Mouse (Mus musculus): ENCODE results near the gene Cuedc1.

The Cuedc1 gene

DNA sequence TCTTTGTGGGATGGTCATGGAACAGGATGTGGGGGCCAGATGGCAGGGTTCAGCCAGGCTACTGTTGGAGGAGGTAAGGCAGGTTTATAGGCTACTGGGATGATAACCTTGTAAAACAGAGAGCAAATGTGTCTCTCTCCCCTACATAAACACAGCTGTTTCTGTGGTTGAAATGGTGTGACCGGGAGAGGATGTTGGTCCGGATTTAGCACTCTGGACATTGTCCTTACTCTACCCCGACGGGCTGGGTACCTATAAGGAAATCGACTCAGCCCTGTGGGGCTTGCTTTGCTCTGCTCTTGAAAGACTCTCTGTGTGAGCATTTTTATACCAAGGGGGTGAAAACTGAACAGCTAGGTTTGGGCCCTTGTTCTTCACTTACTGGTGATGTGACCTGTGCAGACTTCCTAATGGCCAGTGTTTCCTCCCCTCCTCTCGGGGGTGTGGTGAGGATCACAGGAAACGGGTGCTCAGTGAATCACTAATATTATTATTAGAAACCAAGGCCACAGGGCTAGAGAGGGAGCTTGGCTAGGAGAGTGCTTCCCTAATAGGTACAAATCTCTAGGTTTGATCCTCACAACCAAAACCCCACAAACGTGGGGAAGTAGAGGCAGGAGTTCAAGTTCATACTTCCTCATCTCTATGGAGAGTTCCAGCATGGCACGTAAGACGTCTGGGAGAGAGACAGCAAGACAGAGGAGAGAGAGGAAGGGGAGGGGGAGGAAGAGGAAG is 19.7 kb downstream of the Cuedc1 start:
- Histone ChIP-seq H3K27me3 (ENCODE audit: insufficient read depth, low read length) (peaks cover 12% of the 10 kb centered on the region), H3K9me3 (ENCODE audit: low read length) (no peaks in the 10 kb centered on the region), H3K4me3 (replicated peaks; ENCODE audit: low read length) (no peak overlapping the region), H3K4me1 (replicated peaks; ENCODE audit: low read depth, low read length) (peaks cover 56% of the 10 kb centered on the region), H3K36me3 (ENCODE audit: insufficient read depth, low read length) (no peaks in the 10 kb centered on the region)
- TF ChIP-seq CTCF (conservative IDR thresholded peaks at IDR 0.05; ENCODE audit: low read length) = no peak
- no peak for TF ChIP-seq NANOG (IDR thresholded peaks at IDR 0.05; ENCODE audit: borderline replicate concordance, low read length)
- TF ChIP-seq POU5F1 (IDR thresholded peaks at IDR 0.05; ENCODE audit: borderline replicate concordance, low read length) = no peak

DNA sequence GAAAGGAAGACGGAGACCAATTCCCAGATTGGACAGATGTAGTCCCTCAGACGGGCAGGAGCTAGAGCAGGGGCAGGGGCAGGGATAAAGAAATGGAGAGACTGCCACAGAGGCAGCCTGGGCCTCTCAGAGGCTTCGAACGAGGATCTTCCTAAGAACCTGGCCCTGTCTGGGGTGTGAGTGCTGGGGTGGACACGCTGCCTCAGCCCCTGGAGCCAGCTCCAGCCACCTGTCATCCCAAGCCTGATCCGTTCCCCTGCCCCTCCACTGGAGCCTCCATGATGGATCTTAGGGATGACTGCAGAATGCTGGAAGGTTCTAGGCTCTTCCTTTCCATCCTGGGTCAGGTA is 20.2 kb downstream of the Cuedc1 start:
- Histone ChIP-seq H3K4me3 (replicated peaks; ENCODE audit: low read length) (no peak overlapping the region), H3K9me3 (ENCODE audit: low read length) (no peaks in the 10 kb centered on the region), H3K36me3 (ENCODE audit: insufficient read depth, low read length) (no peaks in the 10 kb centered on the region), H3K27me3 (ENCODE audit: insufficient read depth, low read length) (peaks cover 9% of the 10 kb centered on the region; the same call in 1 of the 2 replicates), H3K4me1 (replicated peaks; ENCODE audit: low read depth, low read length) (peaks cover 62% of the 10 kb centered on the region)
- TF ChIP-seq NANOG (IDR thresholded peaks at IDR 0.05; ENCODE audit: borderline replicate concordance, low read length) = no peak
- no peak for TF ChIP-seq CTCF (conservative IDR thresholded peaks at IDR 0.05; ENCODE audit: low read length)
- no peak for TF ChIP-seq POU5F1 (IDR thresholded peaks at IDR 0.05; ENCODE audit: borderline replicate concordance, low read length)

DNA sequence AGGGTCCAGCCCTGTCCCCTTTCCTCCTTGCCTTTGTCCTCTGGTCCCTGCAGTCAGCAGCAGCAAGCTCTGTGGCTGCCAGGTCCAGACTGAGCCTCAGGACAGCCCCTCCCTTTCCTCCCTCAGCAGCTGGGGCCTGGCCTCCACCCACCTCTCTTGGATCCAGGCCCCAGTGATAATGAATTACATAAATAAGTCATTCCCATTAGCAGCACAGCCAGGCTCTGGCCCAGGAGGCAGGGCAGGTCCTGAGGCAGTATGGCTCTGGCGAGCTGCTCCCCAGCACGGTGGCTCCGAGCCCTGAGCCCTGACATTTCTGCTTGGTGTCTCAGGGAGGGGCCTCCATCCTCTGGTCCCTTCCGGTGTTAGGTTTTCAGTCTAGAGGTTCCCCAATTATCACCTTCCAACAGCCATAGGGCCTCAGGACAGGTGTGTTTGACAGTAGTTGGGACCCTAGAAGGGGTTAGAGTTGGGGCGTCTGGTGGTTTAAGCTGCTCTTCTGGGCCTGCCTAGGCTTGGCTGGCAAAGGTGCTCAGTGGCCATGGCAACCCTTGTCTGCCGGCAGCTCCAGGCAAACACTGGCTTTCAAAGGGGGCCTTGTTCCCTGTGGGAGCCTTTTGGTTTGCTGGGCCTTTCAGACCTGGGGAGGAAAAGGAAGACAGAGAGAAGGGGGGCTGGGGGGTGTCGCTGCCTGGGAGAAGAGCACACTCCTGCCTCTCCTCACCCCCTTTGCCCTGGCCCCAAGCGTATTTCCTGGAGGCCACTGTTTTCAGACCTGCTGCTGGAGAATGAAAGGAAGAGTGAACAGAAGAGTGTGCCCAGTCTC is 21.2 kb downstream of the Cuedc1 start:
- Histone ChIP-seq H3K4me1 (replicated peaks; ENCODE audit: low read depth, low read length) (peaks cover 66% of the 10 kb centered on the region), H3K36me3 (ENCODE audit: insufficient read depth, low read length) (no peaks in the 10 kb centered on the region), H3K27me3 (ENCODE audit: insufficient read depth, low read length) (peaks cover 5% of the 10 kb centered on the region; the same call in 1 of the 2 replicates), H3K9me3 (ENCODE audit: low read length) (no peaks in the 10 kb centered on the region), H3K4me3 (replicated peaks; ENCODE audit: low read length) (peak overlapping the region; percentile 41; the same call in 1 of the 2 replicates)
- no peak for TF ChIP-seq CTCF (conservative IDR thresholded peaks at IDR 0.05; ENCODE audit: low read length)
- no peak for TF ChIP-seq POU5F1 (IDR thresholded peaks at IDR 0.05; ENCODE audit: borderline replicate concordance, low read length)
- no peak for TF ChIP-seq NANOG (IDR thresholded peaks at IDR 0.05; ENCODE audit: borderline replicate concordance, low read length)

DNA sequence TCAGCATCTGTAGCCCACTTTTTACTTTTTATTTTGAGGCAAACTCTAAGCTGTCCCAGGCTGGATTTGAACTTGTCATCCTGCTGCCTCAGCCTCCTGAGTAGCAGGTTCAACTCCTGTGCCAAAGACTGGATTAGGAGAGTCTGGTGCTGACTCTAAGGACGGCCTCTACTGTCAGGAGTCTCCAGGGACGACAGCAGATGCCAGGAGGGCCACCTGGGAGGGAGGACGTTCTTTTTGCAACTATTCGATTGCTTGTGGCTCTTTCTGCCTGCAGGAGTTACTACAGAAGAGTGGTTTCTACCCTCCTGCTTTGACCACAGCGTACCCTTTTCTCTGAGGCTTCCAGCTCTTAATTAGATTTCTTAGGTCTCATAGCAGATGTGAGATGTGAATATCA is 24.7 kb downstream of the Cuedc1 start:
- Histone ChIP-seq H3K36me3 (ENCODE audit: insufficient read depth, low read length) (no peaks in the 10 kb centered on the region), H3K4me1 (replicated peaks; ENCODE audit: low read depth, low read length) (peaks cover 82% of the 10 kb centered on the region), H3K4me3 (replicated peaks; ENCODE audit: low read length) (no peak overlapping the region), H3K27me3 (ENCODE audit: insufficient read depth, low read length) (no peaks in the 10 kb centered on the region), H3K9me3 (ENCODE audit: low read length) (no peaks in the 10 kb centered on the region)
- no peak for TF ChIP-seq CTCF (conservative IDR thresholded peaks at IDR 0.05; ENCODE audit: low read length)

DNA sequence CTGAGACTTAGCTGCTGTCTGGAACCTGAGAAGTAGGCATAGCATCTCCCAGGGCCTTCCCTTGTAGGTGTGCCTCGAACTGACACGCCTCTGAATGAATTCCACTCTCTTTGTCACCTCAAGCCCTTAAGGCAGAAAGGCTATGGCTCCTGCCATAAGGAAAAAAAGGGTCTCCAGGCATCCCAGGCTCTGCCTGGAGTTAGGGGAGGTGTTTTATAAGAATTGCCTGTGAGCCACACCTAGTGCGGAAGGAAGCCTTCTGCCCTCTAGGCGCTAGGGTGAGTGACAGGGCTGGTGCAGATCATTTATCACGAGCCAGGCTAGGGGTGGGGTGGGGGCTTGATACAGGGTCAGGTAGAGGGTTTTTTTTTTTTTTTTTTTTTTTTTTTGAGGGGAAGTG is 25.2 kb downstream of the Cuedc1 start:
- H3K4me1 ChIP-seq (replicated peaks; ENCODE audit: low read depth, low read length) = peaks cover 82% of the 10 kb centered on the region
- H3K4me3 ChIP-seq (replicated peaks; ENCODE audit: low read length) = no peak overlapping the region
- no peaks in the 10 kb centered on the region for H3K9me3 ChIP-seq (ENCODE audit: low read length)
- H3K36me3 ChIP-seq (ENCODE audit: insufficient read depth, low read length) = no peaks in the 10 kb centered on the region
- TF ChIP-seq POU5F1 (IDR thresholded peaks at IDR 0.05; ENCODE audit: borderline replicate concordance, low read length) = no peak
- no peak for TF ChIP-seq CTCF (conservative IDR thresholded peaks at IDR 0.05; ENCODE audit: low read length)
- no peak for TF ChIP-seq NANOG (IDR thresholded peaks at IDR 0.05; ENCODE audit: borderline replicate concordance, low read length)
- H3K27me3 ChIP-seq (ENCODE audit: insufficient read depth, low read length) = no peaks in the 10 kb centered on the region

DNA sequence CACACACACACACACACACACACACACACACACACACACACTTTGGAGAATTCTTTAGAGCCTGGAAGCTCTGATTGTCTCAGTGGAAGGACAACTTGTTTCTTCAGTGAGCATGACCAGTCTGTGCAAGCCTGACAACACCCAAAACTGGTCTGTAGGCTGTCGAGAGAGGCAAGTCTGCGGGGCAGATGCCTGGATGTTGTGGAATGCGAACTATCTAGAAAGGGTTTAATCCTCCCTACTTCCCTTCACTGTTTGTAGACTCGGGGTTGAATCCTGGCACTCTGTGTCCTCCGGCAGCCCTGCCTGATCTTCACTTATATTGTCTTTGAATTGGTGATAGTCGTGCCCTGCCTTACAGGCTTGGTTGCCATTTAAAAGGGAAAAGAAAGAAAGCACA is 25.9 kb downstream of the Cuedc1 start:
- peaks cover 82% of the 10 kb centered on the region for H3K4me1 ChIP-seq (replicated peaks; ENCODE audit: low read depth, low read length)

DNA sequence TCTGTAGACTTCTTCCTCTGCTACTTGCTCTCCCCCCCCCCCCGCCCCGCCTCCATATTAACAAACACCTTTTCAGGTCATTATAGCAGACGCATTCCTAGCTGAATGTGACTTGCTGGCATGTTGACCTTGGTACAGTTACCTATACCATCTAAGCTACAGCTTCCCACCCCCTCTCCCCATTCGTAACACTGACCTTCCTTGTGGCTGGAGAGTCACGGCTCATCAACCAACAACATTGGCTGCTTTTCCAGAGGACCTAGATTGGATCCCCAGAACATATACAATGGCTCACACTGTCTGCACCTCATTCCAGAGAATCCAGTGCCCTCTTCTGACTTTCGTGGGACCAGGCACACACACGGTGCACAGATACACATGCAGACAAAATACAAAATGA is 27.6 kb downstream of the Cuedc1 start:
- Histone ChIP-seq H3K4me1 (replicated peaks; ENCODE audit: low read depth, low read length) (peaks cover 82% of the 10 kb centered on the region), H3K36me3 (ENCODE audit: insufficient read depth, low read length) (no peaks in the 10 kb centered on the region), H3K4me3 (replicated peaks; ENCODE audit: low read length) (no peak overlapping the region), H3K9me3 (ENCODE audit: low read length) (no peaks in the 10 kb centered on the region), H3K27me3 (ENCODE audit: insufficient read depth, low read length) (no peaks in the 10 kb centered on the region)
- TF ChIP-seq CTCF (conservative IDR thresholded peaks at IDR 0.05; ENCODE audit: low read length) (no peak), POU5F1 (IDR thresholded peaks at IDR 0.05; ENCODE audit: borderline replicate concordance, low read length) (no peak), NANOG (IDR thresholded peaks at IDR 0.05; ENCODE audit: borderline replicate concordance, low read length) (no peak)

More for the DNA sequence above, 25.9 kb downstream of the Cuedc1 start:
- no peaks in the 10 kb centered on the region for H3K27me3 ChIP-seq (ENCODE audit: insufficient read depth, low read length)
- H3K36me3 ChIP-seq (ENCODE audit: insufficient read depth, low read length) = no peaks in the 10 kb centered on the region
- no peaks in the 10 kb centered on the region for H3K9me3 ChIP-seq (ENCODE audit: low read length)
- TF ChIP-seq NANOG (IDR thresholded peaks at IDR 0.05; ENCODE audit: borderline replicate concordance, low read length) (no peak), CTCF (conservative IDR thresholded peaks at IDR 0.05; ENCODE audit: low read length) (no peak), POU5F1 (IDR thresholded peaks at IDR 0.05; ENCODE audit: borderline replicate concordance, low read length) (no peak)
- no peak overlapping the region for H3K4me3 ChIP-seq (replicated peaks; ENCODE audit: low read length)

DNA sequence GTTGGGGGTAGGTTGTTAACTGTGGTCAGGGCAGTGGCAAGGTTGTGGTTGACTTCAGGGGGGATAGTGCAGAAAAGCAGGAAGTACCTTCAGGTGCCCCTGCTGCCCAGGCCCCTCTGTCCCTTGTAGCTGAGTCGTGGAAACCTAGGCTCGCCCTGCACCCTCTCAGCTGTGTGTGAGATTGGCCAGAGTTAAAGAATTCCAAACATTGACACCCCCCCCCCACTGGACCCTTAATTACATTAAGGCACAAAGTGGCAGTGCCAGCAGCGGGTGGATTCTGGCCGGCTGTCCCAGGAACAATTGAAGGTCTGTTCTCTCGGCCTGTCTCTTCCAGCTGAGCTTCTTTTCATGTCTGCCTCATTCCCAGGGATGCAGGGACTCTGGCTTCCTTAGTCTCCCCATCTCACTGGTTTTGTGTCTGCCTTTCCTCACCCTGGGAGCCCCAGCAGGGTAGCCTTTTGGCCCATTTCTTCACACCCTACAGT is 28.5 kb downstream of the Cuedc1 start:
- H3K4me3 ChIP-seq (replicated peaks; ENCODE audit: low read length) = no peak overlapping the region
- no peaks in the 10 kb centered on the region for H3K36me3 ChIP-seq (ENCODE audit: insufficient read depth, low read length)
- H3K27me3 ChIP-seq (ENCODE audit: insufficient read depth, low read length) = no peaks in the 10 kb centered on the region
- H3K9me3 ChIP-seq (ENCODE audit: low read length) = no peaks in the 10 kb centered on the region
- TF ChIP-seq CTCF (conservative IDR thresholded peaks at IDR 0.05; ENCODE audit: low read length) = no peak
- no peak for TF ChIP-seq POU5F1 (IDR thresholded peaks at IDR 0.05; ENCODE audit: borderline replicate concordance, low read length)
- TF ChIP-seq NANOG (IDR thresholded peaks at IDR 0.05; ENCODE audit: borderline replicate concordance, low read length) = no peak
- H3K4me1 ChIP-seq (replicated peaks; ENCODE audit: low read depth, low read length) = peaks cover 83% of the 10 kb centered on the region

All from E14TG2a.4 (cell line).